ENCODE assay signal across 11 mouse cellular contexts in the genomic region with DNA sequence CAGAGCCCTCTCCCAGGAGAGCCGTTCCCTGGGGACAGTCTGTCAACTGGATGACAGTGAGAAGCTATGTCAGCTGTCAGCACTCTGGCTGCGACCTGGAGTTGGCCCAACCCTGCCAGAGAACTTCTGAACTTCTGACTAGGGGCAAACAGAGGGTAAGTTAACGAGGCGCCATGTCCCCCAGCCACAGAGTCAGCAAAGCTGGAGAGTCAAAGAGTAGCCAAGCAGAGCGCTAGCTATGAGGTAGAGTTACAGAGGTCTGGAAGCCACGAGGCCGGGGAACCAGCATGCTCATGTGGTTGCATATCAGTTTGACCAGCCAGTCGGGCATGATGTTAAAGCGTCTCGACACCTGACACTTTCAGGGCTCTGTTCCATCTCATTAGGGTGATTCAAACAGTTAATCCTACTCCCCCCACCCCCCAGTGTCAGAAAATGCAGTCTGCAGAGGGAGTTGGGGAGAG. TPM values are rescaled to one million over a fixed set of nuclear protein-coding genes. Genes with fewer than 3 reads are reported as not detected.
DNase-seq lines count a peak whose midpoint lies in the region; TF ChIP-seq lines count a peak whose summit lies in the region.
"Had no signal": no experiment of that assay in that cellular context is flagged by ENCODE, and none has a peak within 500 bp of the region (broad histone marks: within the 10 kb centered on the region; RNA-seq: fewer than 3 reads in every experiment).

No protein-coding gene starts in this region.

- H3K9me3 ChIP-seq in forebrain, embryonic 10.5 days: peaks cover 3% of the 10 kb centered on the region; the same call in 1 of the 2 replicates
- H3K9me3 ChIP-seq: embryonic facial prominence, embryonic 12.5 days; intestine, embryonic 15.5 days had no signal

- WGBS in forebrain, embryonic 10.5 days: 68% methylated on average over 10 of the region's 10 CpGs

- intact Hi-C loops in gastrocnemius, postnatal 36 days (cut with DNase I): loop anchor here (10.0 kb wide), 1 partner anchor 259 kb away; a partner anchor contains a TSS
- intact Hi-C loops in heart, postnatal 14 days (cut with DNase I): no loop called here

- H3K27ac ChIP-seq in forebrain, embryonic 10.5 days: no peak overlapping the region
- H3K27ac ChIP-seq: embryonic facial prominence, embryonic 12.5 days; intestine, embryonic 15.5 days had no signal

- peaks cover 22% of the 10 kb centered on the region for H3K4me1 ChIP-seq in forebrain, embryonic 10.5 days
- H3K4me1 ChIP-seq: intestine, embryonic 15.5 days had no signal

- H3K79me3 ChIP-seq in C2C12 (ENCODE audit: low read depth): no peaks in the 10 kb centered on the region

- peaks cover 42% of the 10 kb centered on the region for H3K27me3 ChIP-seq in C2C12 (ENCODE audit: control insufficient read depth, insufficient read depth, insufficient read length)
- H3K27me3 ChIP-seq in forebrain, embryonic 10.5 days (ENCODE audit: poor library complexity, severe bottlenecking): no peaks in the 10 kb centered on the region
- H3K27me3 ChIP-seq: embryonic facial prominence, embryonic 12.5 days; intestine, embryonic 15.5 days; Patski had no signal

- no peak overlapping the region for H3ac ChIP-seq in C2C12 (ENCODE audit: control insufficient read depth, insufficient read length, low read depth)

- no peak overlapping the region for H3K4me3 ChIP-seq in C2C12 (ENCODE audit: insufficient read depth, poor library complexity, severe bottlenecking)
- H3K4me3 ChIP-seq in forebrain, embryonic 10.5 days: no peak overlapping the region
- H3K4me3 ChIP-seq: embryonic facial prominence, embryonic 12.5 days; intestine, embryonic 15.5 days had no signal

- TF ChIP-seq CTCF in C2C12 (IDR thresholded peaks at IDR 0.05; ENCODE audit: control insufficient read depth, insufficient read depth, insufficient read length): no peak

- H3K79me2 ChIP-seq in C2C12 (ENCODE audit: control insufficient read depth, insufficient read depth): no peaks in the 10 kb centered on the region

- H3K36me3 ChIP-seq in C2C12 (ENCODE audit: control insufficient read depth, insufficient read depth): no peaks in the 10 kb centered on the region
- no peaks in the 10 kb centered on the region for H3K36me3 ChIP-seq in forebrain, embryonic 10.5 days (replicated peaks)
- H3K36me3 ChIP-seq: embryonic facial prominence, embryonic 12.5 days; intestine, embryonic 15.5 days had no signal

- peak; percentile 29 for DNase-seq in embryo, embryonic 10 days (ENCODE audit: low spot score)
- no peak for DNase-seq in embryo, embryonic 9.5 days (ENCODE audit: extremely low spot score)
- peak; percentile 60 to 66 for DNase-seq in gastrocnemius, postnatal 36 days
- peak; percentile 55 to 73 for DNase-seq in heart, postnatal 14 days
- no peak for DNase-seq in ovary, postnatal 36 days (ENCODE audit: low spot score)
- DNase-seq in left cerebral cortex, adult 11 months (ENCODE audit: low spot score): no peak
- no peak for DNase-seq in forebrain, embryonic 10.5 days (ENCODE audit: extremely low spot score, low spot score)

TF ChIP-seq in C2C12, 6 proteins besides CTCF, POLR2A, EP300 and RAD21:
- peak; percentile 48 for TF ChIP-seq MAX (IDR thresholded peaks at IDR 0.05)
- TF ChIP-seq MYOD1 (IDR thresholded peaks at IDR 0.05; ENCODE audit: control insufficient read depth, insufficient read length, low read depth): peak; percentile 46
- no peak for TF ChIP-seq FOSL1 (IDR thresholded peaks at IDR 0.05; ENCODE audit: insufficient read depth, low read length, poor library complexity, severe bottlenecking)
- TF ChIP-seq USF1 (IDR thresholded peaks at IDR 0.05; ENCODE audit: low read depth): no peak
- no peak for TF ChIP-seq MYOG (IDR thresholded peaks at IDR 0.05; ENCODE audit: control insufficient read depth, extremely low read depth, insufficient read length)
- TF ChIP-seq CEBPB (IDR thresholded peaks at IDR 0.05; ENCODE audit: low read depth): no peak

RNA-seq across cellular contexts. Expression of a gene that starts 15.6 kb away (rescaled TPM):
- not detected for polyA plus RNA-seq in C2C12 (2012; fragmentation: generic; extraction: Trizol)
- 10 to 100 TPM; 93.5 to 99.5 TPM for total RNA-seq in gastrocnemius, postnatal 36 days (2021)
- total RNA-seq in heart, postnatal 14 days (2021): 10 to 100 TPM; 82.8 to 85.0 TPM
- polyA plus RNA-seq in forebrain, embryonic 10.5 days (2016; fragmentation: Nextera tagmentation; extraction: Ambion mirVana): 0.12 and 0.54 TPM in 2 replicates

Comparison
In these comparisons a context has a peak if more than half of its experiments do, and no peak if none do; other contexts are left out.
1. DNase-seq: peak in embryo, embryonic 10 days (single experiment), gastrocnemius, postnatal 36 days (2 of 2) and heart, postnatal 14 days (2 of 2); none in embryo, embryonic 9.5 days (single experiment), ovary, postnatal 36 days (single experiment), left cerebral cortex, adult 11 months (single experiment) and forebrain, embryonic 10.5 days (single experiment).